24 mouse cellular contexts compared by ENCODE assay signal in the genomic region with DNA sequence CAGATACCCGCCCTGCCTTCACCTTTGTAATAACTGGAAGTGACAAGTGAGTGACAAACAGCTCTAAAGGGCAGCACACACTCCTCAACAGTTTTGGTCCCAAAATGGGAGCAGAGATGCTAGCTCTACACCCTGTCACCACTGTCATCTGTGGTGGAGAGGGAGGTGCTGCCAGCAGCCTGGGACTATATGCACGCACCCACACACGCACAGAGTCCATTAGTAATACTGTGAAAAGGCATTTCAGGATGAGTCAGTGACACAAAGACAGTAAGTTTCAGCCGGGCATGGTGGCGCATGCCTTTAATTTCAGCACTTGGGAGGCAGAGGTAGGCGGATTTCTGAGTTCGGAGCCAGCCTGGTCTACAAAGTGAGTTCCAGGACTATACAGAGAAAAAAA. TPM values are rescaled to one million over a fixed set of nuclear protein-coding genes. Genes with fewer than 3 reads are reported as not detected.
A peak's percentile ranks its signal among the peaks of the same experiment; 100 is the strongest.
DNase-seq lines count a peak whose midpoint lies in the region; ATAC-seq lines count a peak whose summit lies in the region.
"Had no signal": no experiment of that assay in that cellular context is flagged by ENCODE, and none has a peak within 500 bp of the region (broad histone marks: within the 10 kb centered on the region; RNA-seq: fewer than 3 reads in every experiment).

No protein-coding gene starts in this region.

- no peaks in the 10 kb centered on the region for H3K4me1 ChIP-seq in liver, embryonic 11.5 days (replicated peaks; ENCODE audit: control insufficient read depth, insufficient read depth, low read length)

- no peaks in the 10 kb centered on the region for H3K27me3 ChIP-seq in liver, embryonic 11.5 days (replicated peaks; ENCODE audit: control insufficient read depth, insufficient read depth, low read length)
- H3K27me3 ChIP-seq: CH12.LX, Patski had no signal

- H3K4me3 ChIP-seq in liver, embryonic 11.5 days (ENCODE audit: low read depth, low read length) = no peak overlapping the region

- H3K9ac ChIP-seq in liver, embryonic 11.5 days (ENCODE audit: low read depth, low read length) = no peak overlapping the region

- peaks cover 40% of the 10 kb centered on the region for H3K36me3 ChIP-seq in liver, embryonic 11.5 days (ENCODE audit: control insufficient read depth, insufficient read depth, low read length)

- 97% methylated on average over 7 of the region's 7 CpGs for WGBS in liver, embryonic 11.5 days

- peak; percentile 36; the same call in 1 of the 2 replicates for ATAC-seq in frontal cortex, adult (ENCODE audit: low TSS enrichment)
- no peak for ATAC-seq in liver, embryonic 11.5 days (replicated peaks; ENCODE audit: low FRiP score)
- ATAC-seq: activated CD4-positive, CD25-positive, alpha-beta regulatory T cell, adult 4 months; Patski had no signal

- no peak overlapping the region for H3K27ac ChIP-seq in liver, embryonic 11.5 days (ENCODE audit: low read depth, low read length)

- no peak overlapping the region for H3K4me2 ChIP-seq in liver, embryonic 11.5 days

- no peak for DNase-seq in frontal cortex, postnatal 25 days (ENCODE audit: low spot score in 2 of 2)
- peak; percentile 59 for DNase-seq in right cerebral cortex, adult 18-20 months
- no peak for DNase-seq in right cerebral cortex, postnatal 14 days
- peak; percentile 16 for DNase-seq in CD4-positive helper T cell, adult 2 months (ENCODE audit: low read depth, low spot score)
- peak; percentile 64 for DNase-seq in brain, adult 2 months (ENCODE audit: low read depth, low spot score)
- no peak for DNase-seq in liver, embryonic 11.5 days (ENCODE audit: low spot score)
- no peak for DNase-seq in Muller cell, postnatal 12 days (ENCODE audit: inconsistent ontology term)
- DNase-seq: adrenal gland, adult 2 months; adrenal gland, adult 8-10 months; adrenal gland, postnatal 10 days; adrenal gland, postnatal 14 days; adrenal gland, postnatal 25 days; adrenal gland, postnatal 36 days; B cell, adult 2 months; cerebellum, adult 11 months; cerebellum, adult 11-12 months; cerebellum, adult 18-20 months; cerebellum, adult 2 months; cerebellum, adult 8-10 months had no signal

- H3K9me3 ChIP-seq in liver, embryonic 11.5 days (ENCODE audit: control insufficient read depth, low read length) = no peaks in the 10 kb centered on the region
- H3K9me3 ChIP-seq: G1E had no signal

RNA-seq across cellular contexts. Expression of a gene that starts 43.1 kb away (rescaled TPM):
- polyA plus RNA-seq in liver, embryonic 11.5 days (2014; fragmentation: Nextera tagmentation; extraction: Ambion mirVana) = 36.0 and 38.9 TPM in 2 replicates

Comparison
In these comparisons a context has a peak if more than half of its experiments do, and no peak if none do; other contexts are left out.
1. DNase-seq: peak in right cerebral cortex, adult 18-20 months (single experiment), CD4-positive helper T cell, adult 2 months (single experiment) and brain, adult 2 months (single experiment); none in frontal cortex, postnatal 25 days (0 of 2), right cerebral cortex, postnatal 14 days (single experiment), liver, embryonic 11.5 days (single experiment) and Muller cell, postnatal 12 days (single experiment).